Mouse (Mus musculus) spleen, adult 2 months (tissue): ENCODE data around the gene Tm4sf20. TPM values are rescaled to one million over a fixed set of nuclear protein-coding genes. Genes with fewer than 3 reads are reported as not detected.

Experiments used
- DNase-seq, 2 experiments: peaks; one replicate each; pipeline versions ENCODE4 v3.0.0 to v3.0.0-alpha.2; 2012 to 2021; ENCODE audit warnings: low spot score in 2 of 2, low read depth in 1 of 2
- H3K27ac ChIP-seq: fragments of 200-500 bp; 2 replicates; pipeline ENCODE4 v1.5.1; 2012; ENCODE audit warnings: low read length, inconsistent platforms; ENCODE audit not compliant: insufficient read depth
- H3K27me3 ChIP-seq: fragments of 200-500 bp; 2 replicates; pipeline ENCODE4 v1.6.1; 2012; ENCODE audit warnings: mild to moderate bottlenecking, moderate library complexity, low read length, inconsistent platforms; ENCODE audit not compliant: control insufficient read depth, insufficient read depth
- H3K36me3 ChIP-seq: fragments of 200-500 bp; 2 replicates; pipeline ENCODE4 v1.6.1; 2012; ENCODE audit warnings: mild to moderate bottlenecking, low read length, inconsistent platforms; ENCODE audit not compliant: control insufficient read depth, insufficient read depth
- H3K4me1 ChIP-seq: fragments of 200-500 bp; 2 replicates; pipeline ENCODE4 v1.6.1; 2011; ENCODE audit warnings: inconsistent platforms; ENCODE audit not compliant: control insufficient read depth, insufficient read depth, insufficient read length
- H3K4me3 ChIP-seq: fragments of 200-500 bp; 2 replicates; pipeline ENCODE4 v1.5.1; 2011; ENCODE audit warnings: mild to moderate bottlenecking, inconsistent platforms; ENCODE audit not compliant: insufficient read depth, insufficient read length; ENCODE audit errors: extremely low read depth
- CTCF ChIP-seq: fragments of 200-500 bp; IDR thresholded peaks from 2 replicates; pipeline ENCODE4 v1.5.1; 2011; ENCODE audit warnings: mild to moderate bottlenecking, inconsistent platforms; ENCODE audit not compliant: insufficient read depth, insufficient read length, insufficient replicate concordance; ENCODE audit errors: extremely low read depth
- POLR2A ChIP-seq: fragments of 200-500 bp; IDR thresholded peaks from 2 replicates; pipeline ENCODE4 v1.6.1; 2011; ENCODE audit warnings: low read depth, low read length, inconsistent platforms
- WGBS: fragments of 180-500 bp; shearing (Covaris S2); methylation state at CpG from one replicate; pipeline ENCODE4 v1.1.7; 2018; 5-methylcytosine and 5-hydroxymethylcytosine counted together
- polyA plus RNA-seq: library from polyadenylated mRNA; depleted of rRNA; stranded (reverse); fragments of >200 nt; gene quantifications from 2 replicates; pipeline ENCODE4 v1.2.3, GENCODE M21; 2012

The Tm4sf20 gene
- polyA plus RNA-seq, 1 experiment: not detected

DNA sequence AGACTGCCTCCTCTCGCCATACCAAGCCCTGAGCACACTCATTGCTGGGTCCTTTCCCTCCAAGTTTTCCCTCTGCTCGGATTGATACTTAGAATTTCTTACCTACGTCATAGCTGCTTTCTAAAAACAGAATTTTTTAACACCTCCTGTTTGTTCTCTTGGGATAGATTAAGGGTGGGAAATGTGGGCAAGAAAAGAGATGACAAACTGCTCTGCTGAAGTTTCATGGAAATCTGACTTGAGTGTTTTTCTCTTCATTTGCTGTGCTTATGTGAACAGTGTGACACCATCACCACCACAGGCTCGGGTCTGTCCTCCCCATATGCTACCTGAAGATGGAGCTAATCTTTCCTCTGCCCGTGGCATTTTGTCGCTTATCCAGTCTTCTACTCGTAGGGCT is 26.7 kb downstream of the Tm4sf20 start:
- no peak for TF ChIP-seq POLR2A
- Histone ChIP-seq H3K4me1 (no peaks in the 10 kb centered on the region), H3K27ac (no peak overlapping the region), H3K27me3 (no peaks in the 10 kb centered on the region), H3K36me3 (peaks cover 20% of the 10 kb centered on the region), H3K4me3 (no peak overlapping the region)
- 93% methylated on average over 7 of the region's 7 CpGs for WGBS
- no peak for DNase-seq

DNA sequence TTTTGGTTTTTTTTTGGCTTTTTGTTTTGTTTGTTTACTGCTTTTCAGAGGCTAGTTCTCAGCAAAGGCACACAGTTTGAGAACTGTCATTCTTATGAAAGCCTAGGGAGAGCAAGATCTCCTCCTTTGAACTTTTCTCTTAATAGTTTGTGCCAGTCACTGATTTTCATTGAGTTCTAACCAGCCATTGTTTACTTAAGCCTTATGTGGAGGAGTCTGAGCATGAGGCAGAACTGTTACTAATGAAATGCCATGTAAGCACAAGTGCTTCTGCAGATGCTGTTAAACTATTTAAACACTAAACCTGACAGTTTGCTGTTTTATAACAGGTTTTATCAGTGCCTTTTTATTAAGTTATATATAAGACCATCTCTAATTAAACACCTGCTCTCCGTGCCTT is 30.2 kb downstream of the Tm4sf20 start:
- Histone ChIP-seq H3K27me3 (no peaks in the 10 kb centered on the region), H3K27ac (no peak overlapping the region), H3K36me3 (peaks cover 25% of the 10 kb centered on the region), H3K4me3 (no peak overlapping the region), H3K4me1 (no peaks in the 10 kb centered on the region)
- 93% methylated on average over 1 of the region's 1 CpGs for WGBS
- TF ChIP-seq POLR2A: no peak
- TF ChIP-seq CTCF: no peak
- no peak for DNase-seq

DNA sequence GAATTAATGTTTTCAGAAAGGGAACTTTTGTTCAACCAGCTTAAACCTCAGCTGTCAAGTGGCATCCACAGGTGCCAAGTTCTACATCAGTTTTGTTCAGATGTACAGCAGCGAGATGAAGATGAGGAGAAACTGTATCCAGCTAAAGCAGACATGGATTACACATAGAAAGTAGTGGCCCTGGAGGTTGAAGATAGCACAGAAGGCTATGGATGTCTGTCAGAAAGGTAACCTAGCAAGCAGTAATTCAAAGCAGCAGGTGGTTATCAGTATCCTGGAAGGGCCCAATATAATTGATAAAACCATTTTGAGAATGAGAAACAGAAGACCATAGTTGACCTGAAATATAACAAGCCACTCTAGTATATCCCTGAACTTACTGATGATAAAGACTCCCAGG is 34.9 kb downstream of the Tm4sf20 start:
- Histone ChIP-seq H3K27me3 (no peaks in the 10 kb centered on the region), H3K27ac (no peak overlapping the region), H3K4me1 (no peaks in the 10 kb centered on the region), H3K4me3 (no peak overlapping the region), H3K36me3 (peaks cover 47% of the 10 kb centered on the region)
- DNase-seq: no peak
- 92% methylated on average over 1 of the region's 1 CpGs for WGBS
- TF ChIP-seq CTCF (no peak), POLR2A (no peak)

DNA sequence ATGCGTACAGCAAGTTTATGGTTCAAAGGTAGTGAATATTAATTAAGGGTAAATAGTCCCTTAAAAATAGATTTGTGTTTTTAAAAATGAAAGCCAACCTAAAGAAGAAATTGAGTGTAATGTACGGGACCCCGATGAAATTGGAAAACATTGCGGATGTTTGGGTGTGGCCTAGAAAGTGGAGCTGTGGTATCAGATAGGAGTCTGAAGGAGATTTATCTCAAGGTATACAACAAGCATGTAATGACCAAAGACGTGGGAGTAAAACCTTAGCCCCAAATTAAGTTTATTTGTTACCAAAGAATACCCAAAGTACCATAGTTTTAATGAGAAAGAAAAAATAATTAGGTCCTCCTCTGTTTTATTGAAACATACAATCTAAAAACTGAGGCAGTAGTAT is 41.8 kb downstream of the Tm4sf20 start:
- WGBS: 84% methylated on average over 5 of the region's 5 CpGs
- Histone ChIP-seq H3K4me3 (no peak overlapping the region), H3K36me3 (peaks cover 18% of the 10 kb centered on the region), H3K27ac (no peak overlapping the region), H3K27me3 (no peaks in the 10 kb centered on the region), H3K4me1 (peaks cover 3% of the 10 kb centered on the region; the same call in 1 of the 2 replicates)
- TF ChIP-seq CTCF (no peak), POLR2A (no peak)
- no peak for DNase-seq

DNA sequence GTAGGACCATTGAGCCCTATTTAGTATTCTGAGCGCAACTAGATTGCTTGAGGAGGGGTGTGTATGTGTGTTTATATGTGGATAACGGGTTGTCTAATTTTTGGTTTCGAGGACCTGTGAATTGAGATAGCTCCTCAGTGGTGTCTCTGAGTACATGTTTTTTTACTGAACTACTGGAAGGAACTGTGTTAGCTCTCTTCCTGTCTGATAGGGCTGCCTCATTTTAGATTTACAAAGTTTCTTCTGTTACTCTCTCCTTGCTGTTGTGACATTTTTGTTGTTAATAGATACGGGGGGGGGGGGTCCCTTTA is 42.4 kb downstream of the Tm4sf20 start:
- Histone ChIP-seq H3K4me3 (peak overlapping the region; percentile 87; the same call in 1 of the 2 replicates), H3K27me3 (peaks cover 2% of the 10 kb centered on the region; the same call in 1 of the 2 replicates), H3K4me1 (peaks cover 3% of the 10 kb centered on the region; the same call in 1 of the 2 replicates), H3K36me3 (peaks cover 13% of the 10 kb centered on the region), H3K27ac (no peak overlapping the region)
- TF ChIP-seq CTCF (no peak), POLR2A (no peak)
- no peak for DNase-seq
- WGBS: 49% methylated on average over 4 of the region's 4 CpGs

DNA sequence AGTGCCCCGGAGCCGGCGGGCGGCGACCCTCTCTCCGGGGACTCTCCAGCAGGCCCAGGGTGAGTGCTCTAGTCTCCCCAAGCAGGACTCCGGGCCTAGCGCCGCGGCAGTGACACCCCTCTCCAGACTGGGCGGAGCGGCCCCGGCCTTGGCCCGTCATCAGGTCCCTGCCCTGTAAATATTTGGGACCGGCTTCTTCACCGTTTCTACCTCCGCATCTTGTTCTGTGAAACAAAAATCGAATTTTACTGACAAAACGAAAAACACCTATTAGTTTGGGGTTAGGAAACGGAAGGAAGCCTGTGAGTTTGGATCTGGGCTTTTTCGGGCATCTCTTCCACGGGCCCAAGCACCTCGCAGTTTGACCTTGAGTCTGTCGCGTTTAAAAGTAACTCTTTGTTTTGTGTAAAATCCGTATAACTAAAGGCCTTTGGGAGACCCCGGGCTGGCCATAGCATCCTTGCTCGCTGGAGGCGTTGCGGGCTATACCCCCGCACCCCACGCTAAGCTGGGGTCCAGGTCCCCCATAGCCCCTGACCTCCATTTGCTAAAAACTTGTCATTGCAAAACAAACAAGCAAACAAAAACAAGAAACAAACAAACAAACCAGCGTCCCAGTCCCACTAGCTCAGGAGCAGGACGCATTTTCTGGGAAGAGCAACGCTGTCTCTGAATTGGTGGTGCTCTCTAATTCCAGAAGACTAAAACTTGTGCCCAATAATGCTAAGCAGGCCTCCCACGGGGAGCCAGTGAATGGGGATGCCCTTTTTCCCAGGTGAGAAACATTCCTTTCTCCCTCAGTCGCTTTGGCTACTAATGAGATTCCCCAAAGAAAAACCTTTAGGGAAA is 43.0 kb downstream of the Tm4sf20 start:
- no peak for DNase-seq
- H3K4me1 ChIP-seq: peaks cover 3% of the 10 kb centered on the region; the same call in 1 of the 2 replicates
- H3K27ac ChIP-seq: peak overlapping the region; percentile 79

More for the DNA sequence above, 43.0 kb downstream of the Tm4sf20 start:
- WGBS: 2% methylated on average over 37 of the region's 37 CpGs
- H3K4me3 ChIP-seq: peak overlapping the region; percentile 87
- peaks cover 2% of the 10 kb centered on the region; the same call in 1 of the 2 replicates for H3K27me3 ChIP-seq
- H3K36me3 ChIP-seq: peaks cover 10% of the 10 kb centered on the region
- TF ChIP-seq POLR2A: no peak
- TF ChIP-seq CTCF: no peak
